Mouse (Mus musculus) forebrain, embryonic 14.5 days (tissue): ENCODE data around the gene Myb. TPM values are rescaled to one million over a fixed set of nuclear protein-coding genes. Genes with fewer than 3 reads are reported as not detected.

Source experiments
- ATAC-seq: fragments of 200-750 bp; cut with Nextera tagmentation; 2 replicates; pipeline ENCODE4 v1.8.0; 2017; ENCODE audit warnings: mild to moderate bottlenecking, moderate library complexity
- DNase-seq: peaks from one replicate; pipeline ENCODE4 v3.0.0-alpha.2; 2015; ENCODE audit warnings: low spot score
- H3K27ac ChIP-seq: fragments of 300-500 bp; sonication (generic); 2 replicates; pipeline ENCODE4 v1.5.1; 2014; ENCODE audit warnings: low read depth, mild to moderate bottlenecking, control low read depth, low read length, moderate library complexity
- H3K27me3 ChIP-seq: fragments of 300-500 bp; sonication (generic); replicated peaks from 2 replicates; pipeline ENCODE4 v1.6.1; 2014; ENCODE audit warnings: low read length, control low read depth, mixed read lengths; ENCODE audit not compliant: control insufficient read depth, insufficient read depth
- H3K36me3 ChIP-seq: fragments of 300-500 bp; sonication (generic); 2 replicates; pipeline ENCODE4 v1.6.1; 2014; ENCODE audit warnings: low read length, control low read depth; ENCODE audit not compliant: control insufficient read depth, insufficient read depth
- H3K4me1 ChIP-seq: fragments of 300-500 bp; sonication (generic); 2 replicates; pipeline ENCODE4 v1.6.1; 2014; ENCODE audit warnings: antibody characterized with exemption, low read length, control low read depth; ENCODE audit not compliant: control insufficient read depth, insufficient read depth
- H3K4me2 ChIP-seq: fragments of 300-500 bp; sonication (generic); 2 replicates; pipeline ENCODE4 v1.6.1; 2014; ENCODE audit warnings: mild to moderate bottlenecking, control low read depth, low read length
- H3K4me3 ChIP-seq: fragments of 300-500 bp; sonication (generic); 2 replicates; pipeline ENCODE4 v1.5.1; 2014; ENCODE audit warnings: low read depth, low read length, control low read depth
- H3K9ac ChIP-seq: fragments of 300-500 bp; sonication (generic); 2 replicates; pipeline ENCODE4 v1.6.1; 2014; ENCODE audit warnings: mild to moderate bottlenecking, low read length, control low read depth, moderate library complexity
- H3K9me3 ChIP-seq: fragments of 300-500 bp; sonication (generic); replicated peaks from 2 replicates; pipeline ENCODE4 v1.6.1; 2016; ENCODE audit warnings: low read length, control low read depth, mixed read lengths; ENCODE audit not compliant: control insufficient read depth
- WGBS: fragments of 180-500 bp; shearing (Covaris S2); extraction: QIAGEN DNeasy Blood & Tissue Kit; methylation state at CpG from one replicate; pipeline ENCODE4 v1.1.7; 2014; 5-methylcytosine and 5-hydroxymethylcytosine counted together
- polyA plus RNA-seq: library from polyadenylated mRNA; unstranded; fragments of >200 nt; fragmentation: Nextera tagmentation; extraction: Ambion mirVana; gene quantifications from 2 replicates; pipeline ENCODE4 v1.2.1, GENCODE M21; 2014

The Myb gene
- polyA plus RNA-seq, 1 experiment from 2014 or later: 2.6 TPM

DNA sequence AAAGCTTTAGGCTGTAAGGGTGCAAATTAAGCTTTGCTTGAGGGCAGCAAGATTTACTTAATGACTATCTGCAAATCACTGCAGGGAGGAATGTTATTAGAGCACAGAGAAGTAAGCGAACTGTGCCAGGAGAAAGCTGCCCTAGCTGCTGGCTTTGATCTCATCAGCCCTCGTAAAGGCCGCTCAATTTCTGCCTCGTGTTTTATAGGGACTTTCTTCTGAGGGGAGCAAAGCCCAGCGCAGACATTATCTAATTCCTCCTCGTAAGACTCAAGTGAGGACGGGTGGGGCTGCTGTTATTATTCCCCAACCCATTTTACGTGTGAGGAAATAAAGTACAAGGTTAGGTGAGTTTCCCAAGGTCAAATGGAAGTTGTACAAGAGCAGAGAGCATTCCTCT, 34.8 kb upstream of the Myb start:
- Histone ChIP-seq H3K4me2 (no peak overlapping the region), H3K4me1 (no peaks in the 10 kb centered on the region; the same call in 1 of the 2 replicates), H3K27ac (no peak overlapping the region), H3K27me3 (no peaks in the 10 kb centered on the region), H3K9me3 (no peaks in the 10 kb centered on the region), H3K9ac (no peak overlapping the region), H3K4me3 (no peak overlapping the region), H3K36me3 (no peaks in the 10 kb centered on the region)
- DNase-seq (peak; percentile 11), ATAC-seq (no peak)
- WGBS: 22% methylated on average over 8 of the region's 8 CpGs

DNA sequence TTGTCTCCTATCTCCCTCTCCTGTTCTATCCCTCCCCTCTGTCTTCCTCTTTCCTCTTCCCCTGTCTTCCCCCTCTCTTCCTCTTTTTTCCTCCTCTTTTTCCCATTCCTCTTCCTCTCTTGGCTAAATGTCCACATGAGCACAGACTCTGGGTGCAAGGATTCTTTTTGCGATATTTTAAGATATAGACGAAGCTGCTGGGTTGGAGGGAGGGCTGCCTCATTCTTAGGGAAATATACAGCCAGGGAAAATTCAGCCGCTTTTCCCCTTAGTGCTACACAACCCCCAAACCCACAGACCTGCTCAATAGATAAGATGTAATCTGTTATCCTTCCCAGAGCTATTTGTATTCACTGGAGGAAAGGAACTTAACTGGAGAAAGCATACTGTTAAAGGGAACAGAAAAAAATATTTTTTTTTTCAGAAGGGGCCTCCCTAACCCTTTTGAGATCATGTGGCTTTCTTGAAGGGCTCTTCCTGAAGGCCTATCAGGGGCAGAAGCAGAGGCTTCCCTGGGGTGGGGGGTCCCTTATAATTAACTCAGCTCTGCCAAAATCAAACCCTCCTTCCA, 33.2 kb upstream of the Myb start:
- Histone ChIP-seq H3K9me3 (no peaks in the 10 kb centered on the region), H3K27ac (no peak overlapping the region), H3K4me2 (no peak overlapping the region), H3K27me3 (no peaks in the 10 kb centered on the region), H3K4me3 (no peak overlapping the region), H3K9ac (no peak overlapping the region), H3K36me3 (no peaks in the 10 kb centered on the region), H3K4me1 (no peaks in the 10 kb centered on the region; the same call in 1 of the 2 replicates)
- 62% methylated on average over 3 of the region's 3 CpGs for WGBS
- DNase-seq (no peak), ATAC-seq (no peak)

DNA sequence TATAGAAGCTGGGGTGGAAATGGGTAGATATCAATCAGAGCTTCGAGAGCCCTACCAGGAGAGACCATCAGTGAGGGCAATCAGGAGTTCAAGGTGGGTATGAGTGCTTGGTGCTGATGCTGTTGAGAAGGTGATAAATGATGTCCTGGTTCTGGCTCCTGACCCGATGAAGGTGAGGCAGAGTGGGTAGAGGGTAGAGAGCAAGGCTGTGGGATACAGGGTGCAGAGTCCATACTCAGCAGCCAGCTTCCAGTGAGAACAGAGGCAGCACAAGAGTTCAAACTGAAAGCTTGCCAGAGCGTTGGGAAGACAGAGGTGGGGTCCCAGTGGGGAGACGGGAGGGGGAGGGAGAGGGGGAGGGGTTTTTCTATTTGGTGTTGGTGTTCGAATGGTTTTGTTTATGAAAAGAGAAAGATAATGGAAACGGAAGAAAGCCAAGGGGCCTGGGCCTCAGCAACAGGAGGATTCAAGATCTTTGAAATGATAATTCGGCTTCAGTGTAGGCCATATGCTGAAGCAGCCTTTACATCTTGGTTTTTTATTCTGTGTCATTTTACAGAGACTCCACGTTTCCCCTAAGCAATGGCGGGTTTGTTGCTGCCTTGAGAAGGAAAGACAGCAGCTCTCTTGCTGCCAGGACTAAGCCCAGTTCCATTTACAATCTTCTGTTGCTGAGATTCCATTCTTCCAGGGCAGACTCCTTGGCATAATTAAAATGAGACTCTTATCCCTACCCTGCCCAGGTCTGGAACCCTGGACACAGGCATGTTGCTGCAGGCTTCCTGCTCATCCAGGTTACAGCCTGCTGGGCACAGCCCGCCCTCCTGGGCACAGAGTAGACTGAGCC, 32.5 kb upstream of the Myb start:
- no peak for DNase-seq
- 0 out of 2 replicates have a peak, but pooled peaks cover 3% of the 10 kb centered on the region for H3K27me3 ChIP-seq

DNA sequence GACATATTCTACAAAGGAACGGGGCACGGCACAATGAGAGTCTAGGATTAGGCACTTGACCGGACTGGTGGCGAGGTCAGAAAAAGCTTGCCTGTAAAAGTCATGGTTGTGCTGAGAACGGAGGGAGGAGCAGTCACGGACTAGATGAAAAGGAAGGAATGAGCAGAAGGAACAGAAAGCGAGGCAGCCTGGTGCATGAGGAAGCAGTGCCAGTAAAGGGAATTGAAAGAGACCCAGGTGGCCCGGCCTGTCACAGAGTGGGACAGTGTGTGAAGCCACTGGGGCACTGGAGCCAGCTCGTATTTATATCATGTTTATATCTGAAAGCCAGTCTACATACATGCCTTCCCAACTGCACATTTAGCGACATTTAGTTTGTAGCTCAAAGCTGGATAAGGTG, 31.7 kb upstream of the Myb start:
- Histone ChIP-seq H3K4me1 (no peaks in the 10 kb centered on the region; the same call in 1 of the 2 replicates), H3K27ac (no peak overlapping the region), H3K4me2 (no peak overlapping the region), H3K36me3 (no peaks in the 10 kb centered on the region), H3K9me3 (no peaks in the 10 kb centered on the region), H3K9ac (no peak overlapping the region), H3K4me3 (no peak overlapping the region), H3K27me3 (0 out of 2 replicates have a peak, but pooled peaks cover 3% of the 10 kb centered on the region)
- ATAC-seq: no peak
- WGBS: 77% methylated on average over 10 of the region's 10 CpGs
- DNase-seq: no peak

More for the DNA sequence above, 32.5 kb upstream of the Myb start:
- Histone ChIP-seq H3K9me3 (no peaks in the 10 kb centered on the region), H3K4me1 (no peaks in the 10 kb centered on the region; the same call in 1 of the 2 replicates), H3K36me3 (no peaks in the 10 kb centered on the region), H3K4me2 (no peak overlapping the region), H3K9ac (no peak overlapping the region), H3K27ac (no peak overlapping the region), H3K4me3 (no peak overlapping the region)
- WGBS: 36% methylated on average over 10 of the region's 10 CpGs
- no peak for ATAC-seq

DNA sequence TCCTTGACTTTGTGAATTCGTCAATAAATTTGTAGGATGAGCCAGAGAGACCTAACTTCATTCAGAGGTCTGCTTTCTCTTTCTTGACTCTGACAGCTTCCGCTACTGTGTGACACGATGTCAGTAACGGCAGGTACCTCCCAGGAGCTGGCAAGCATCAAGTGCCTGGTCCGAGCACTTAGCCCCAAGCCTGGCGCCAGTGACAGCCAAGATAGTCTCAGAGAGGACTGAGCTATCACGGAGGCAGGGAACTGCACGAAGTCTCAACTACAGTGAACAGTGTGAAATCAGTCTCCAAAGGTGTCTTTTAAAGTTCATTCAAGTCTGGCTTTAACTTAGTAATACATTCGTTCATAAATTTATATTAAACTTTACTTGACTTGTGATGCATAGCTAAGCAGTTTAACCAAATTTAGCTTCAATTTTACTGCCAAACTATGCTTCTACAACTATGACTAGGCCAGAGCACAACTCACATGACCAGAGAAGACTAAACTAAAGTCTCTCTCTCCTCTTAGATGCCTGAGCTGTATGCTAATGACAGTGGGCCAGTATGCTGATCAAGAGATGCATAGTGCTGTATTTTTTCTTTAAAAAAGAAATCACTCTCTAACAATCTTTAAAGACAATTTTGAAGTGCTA, 29.1 kb upstream of the Myb start:
- Histone ChIP-seq H3K27ac (no peak overlapping the region), H3K4me1 (no peaks in the 10 kb centered on the region; the same call in 1 of the 2 replicates), H3K4me2 (no peak overlapping the region), H3K9me3 (no peaks in the 10 kb centered on the region), H3K27me3 (peaks cover 7% of the 10 kb centered on the region; the same call in 1 of the 2 replicates), H3K4me3 (no peak overlapping the region), H3K9ac (no peak overlapping the region), H3K36me3 (no peaks in the 10 kb centered on the region)
- no peak for ATAC-seq
- 78% methylated on average over 9 of the region's 9 CpGs for WGBS
- DNase-seq: no peak

DNA sequence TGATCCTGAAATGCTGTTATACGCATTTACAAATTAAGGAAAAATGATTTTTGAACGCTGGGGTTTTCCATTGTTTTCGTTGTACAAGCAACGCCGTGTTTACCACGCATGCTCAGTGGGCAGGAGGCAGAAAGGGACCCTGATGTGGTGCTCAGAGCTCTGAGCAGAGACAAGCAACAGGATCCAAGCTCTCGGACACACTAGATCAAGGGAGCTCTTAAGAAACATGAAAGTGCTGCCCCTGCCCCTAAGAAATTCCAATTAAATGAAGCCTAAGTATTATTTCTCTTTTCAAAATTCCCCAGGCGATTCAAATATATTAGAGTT, 28.5 kb upstream of the Myb start:
- ATAC-seq (peak; percentile 75), DNase-seq (no peak)
- Histone ChIP-seq H3K27me3 (peaks cover 7% of the 10 kb centered on the region; the same call in 1 of the 2 replicates), H3K9ac (peak overlapping the region; percentile 41), H3K4me1 (no peaks in the 10 kb centered on the region; the same call in 1 of the 2 replicates), H3K27ac (no peak overlapping the region), H3K4me3 (peak overlapping the region; percentile 21), H3K36me3 (no peaks in the 10 kb centered on the region), H3K9me3 (no peaks in the 10 kb centered on the region), H3K4me2 (peak overlapping the region; percentile 50)
- 21% methylated on average over 8 of the region's 8 CpGs for WGBS

DNA sequence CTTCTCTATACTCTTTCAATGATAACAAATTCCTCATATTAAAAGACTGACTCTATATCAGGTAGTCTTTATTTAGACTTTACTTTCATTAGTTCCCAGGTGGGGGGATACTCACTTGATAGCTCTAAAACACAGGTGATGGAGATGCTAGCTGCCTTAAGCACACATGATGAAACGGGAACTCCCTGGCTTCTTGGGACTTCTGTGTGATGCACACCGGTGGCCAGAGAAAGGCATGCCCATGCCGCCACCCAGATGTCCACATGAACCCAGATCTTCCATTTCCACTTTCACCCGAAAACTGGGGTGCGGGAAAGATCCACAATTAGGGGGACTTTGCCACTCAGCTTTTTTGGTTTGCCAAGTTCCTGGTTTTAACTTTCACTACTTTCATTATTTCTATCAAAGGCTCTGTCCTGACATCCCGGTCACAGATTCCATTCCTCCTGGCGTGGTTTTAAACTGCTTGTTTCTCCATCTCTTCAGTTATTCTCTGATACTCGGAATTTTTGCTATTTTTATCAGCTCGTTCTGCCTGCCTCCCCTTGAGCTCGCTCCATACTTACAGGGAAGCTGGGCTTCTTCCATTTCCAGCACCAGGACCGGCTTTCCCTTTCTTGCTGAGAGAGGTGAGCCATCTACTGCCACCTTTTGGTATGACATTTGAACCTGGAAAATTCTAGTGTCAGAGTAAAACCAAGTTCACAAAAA, 27.9 kb upstream of the Myb start:
- Histone ChIP-seq H3K9me3 (no peaks in the 10 kb centered on the region), H3K9ac (peak overlapping the region; percentile 41), H3K4me3 (peak overlapping the region; percentile 21), H3K4me2 (peak overlapping the region; percentile 50), H3K27ac (no peak overlapping the region), H3K4me1 (no peaks in the 10 kb centered on the region; the same call in 1 of the 2 replicates), H3K36me3 (no peaks in the 10 kb centered on the region), H3K27me3 (peaks cover 7% of the 10 kb centered on the region; the same call in 1 of the 2 replicates)
- WGBS: 27% methylated on average over 11 of the region's 11 CpGs
- ATAC-seq: peak; percentile 73
- DNase-seq: peak; percentile 86

DNA sequence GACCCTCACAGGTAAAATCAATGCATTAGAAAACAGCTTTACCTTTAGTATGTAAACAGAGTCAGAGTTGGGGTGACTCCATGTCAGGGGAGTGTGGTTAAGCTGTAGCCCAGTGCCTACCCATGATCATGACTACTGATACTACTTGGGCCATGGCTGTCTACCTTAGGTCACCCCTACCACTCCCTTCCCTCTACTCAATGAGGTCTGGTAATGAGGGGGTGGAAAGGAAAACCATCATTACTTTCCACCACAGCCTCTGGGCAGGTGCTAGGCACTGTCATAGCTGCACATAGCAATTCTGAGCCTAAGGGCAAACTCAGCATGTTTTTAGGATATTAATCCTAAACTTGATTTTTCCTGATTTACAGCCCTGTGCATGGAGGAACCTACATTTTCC, 27.1 kb upstream of the Myb start:
- Histone ChIP-seq H3K4me2 (no peak overlapping the region), H3K4me3 (no peak overlapping the region), H3K4me1 (no peaks in the 10 kb centered on the region), H3K27me3 (peaks cover 7% of the 10 kb centered on the region; the same call in 1 of the 2 replicates), H3K27ac (no peak overlapping the region), H3K36me3 (no peaks in the 10 kb centered on the region), H3K9me3 (no peaks in the 10 kb centered on the region), H3K9ac (no peak overlapping the region)
- no peak for ATAC-seq
- DNase-seq: no peak
